Mouse (Mus musculus): ENCODE data around the gene Cadm2.

The Cadm2 gene

GRCm38 (mm10) chr16:67620826-67621505 lies at the start of gene Cadm2:
Gene Cadm2, minus strand, starts transcription at chr16:67620908.
- DNase-seq (ENCODE audit: low read depth, low spot score) = peak; percentile 94

- DNase-seq (ENCODE audit: low read depth, low spot score) = no peak
Measured at GRCm38 (mm10) chr16:67646930-67647329, 26.2 kb upstream of the Cadm2 start.

- no peak for DNase-seq (ENCODE audit: low read depth, low spot score)
Measured at GRCm38 (mm10) chr16:67643651-67644050, 22.9 kb upstream of the Cadm2 start.

- peak; percentile 65 for DNase-seq (ENCODE audit: low read depth, low spot score)
Measured at GRCm38 (mm10) chr16:67619906-67620781, 564 bp downstream of the Cadm2 start.

- no peak for DNase-seq (ENCODE audit: low read depth, low spot score)
Measured at GRCm38 (mm10) chr16:67619416-67619815, 1.3 kb downstream of the Cadm2 start.

- DNase-seq (ENCODE audit: low read depth, low spot score) = no peak
Measured at GRCm38 (mm10) chr16:67618817-67619216, 1.9 kb downstream of the Cadm2 start.

GRCm38 (mm10) chr16:67617811-67618210 lies 2.9 kb downstream of the Cadm2 start:
- DNase-seq (ENCODE audit: low read depth, low spot score) = no peak

GRCm38 (mm10) chr16:67617256-67617655 lies 3.5 kb downstream of the Cadm2 start:
- DNase-seq (ENCODE audit: low read depth, low spot score) = no peak

GRCm38 (mm10) chr16:67613876-67614275 lies 6.8 kb downstream of the Cadm2 start:
- DNase-seq (ENCODE audit: low read depth, low spot score) = peak; percentile 67

- DNase-seq (ENCODE audit: low read depth, low spot score) = no peak
Measured at GRCm38 (mm10) chr16:67610904-67611681, 9.6 kb downstream of the Cadm2 start.

GRCm38 (mm10) chr16:67609116-67609515 lies 11.6 kb downstream of the Cadm2 start:
- no peak for DNase-seq (ENCODE audit: low read depth, low spot score)

GRCm38 (mm10) chr16:67608499-67608898 lies 12.2 kb downstream of the Cadm2 start:
- no peak for DNase-seq (ENCODE audit: low read depth, low spot score)

- no peak for DNase-seq (ENCODE audit: low read depth, low spot score)
Measured at GRCm38 (mm10) chr16:67605661-67606060, 15.0 kb downstream of the Cadm2 start.

- no peak for DNase-seq (ENCODE audit: low read depth, low spot score)
Measured at GRCm38 (mm10) chr16:67599981-67600380, 20.7 kb downstream of the Cadm2 start.

- no peak for DNase-seq (ENCODE audit: low read depth, low spot score)
Measured at GRCm38 (mm10) chr16:67598841-67599240, 21.9 kb downstream of the Cadm2 start.

GRCm38 (mm10) chr16:67591015-67591414 lies 29.7 kb downstream of the Cadm2 start:
- no peak for DNase-seq (ENCODE audit: low read depth, low spot score)

- peak; percentile 13 for DNase-seq (ENCODE audit: low read depth, low spot score)
Measured at GRCm38 (mm10) chr16:67578842-67579517, 41.7 kb downstream of the Cadm2 start.

GRCm38 (mm10) chr16:67575557-67575956 lies 45.2 kb downstream of the Cadm2 start:
- no peak for DNase-seq (ENCODE audit: low read depth, low spot score)

GRCm38 (mm10) chr16:67526992-67527391 lies 93.7 kb downstream of the Cadm2 start:
- DNase-seq (ENCODE audit: low read depth, low spot score) = no peak

GRCm38 (mm10) chr16:67524878-67525277 lies 95.8 kb downstream of the Cadm2 start:
- no peak for DNase-seq (ENCODE audit: low read depth, low spot score)

- no peak for DNase-seq (ENCODE audit: low read depth, low spot score)
Measured at GRCm38 (mm10) chr16:67518311-67518710, 102.4 kb downstream of the Cadm2 start.
